Mouse (Mus musculus): ENCODE data around the gene Cnbd2. TPM values are rescaled to one million over a fixed set of nuclear protein-coding genes. Genes with fewer than 3 reads are reported as not detected.

Gene Cnbd2
- total RNA-seq (2021), result 1 to 10 TPM; 4.9 to 7.2 TPM

DNA sequence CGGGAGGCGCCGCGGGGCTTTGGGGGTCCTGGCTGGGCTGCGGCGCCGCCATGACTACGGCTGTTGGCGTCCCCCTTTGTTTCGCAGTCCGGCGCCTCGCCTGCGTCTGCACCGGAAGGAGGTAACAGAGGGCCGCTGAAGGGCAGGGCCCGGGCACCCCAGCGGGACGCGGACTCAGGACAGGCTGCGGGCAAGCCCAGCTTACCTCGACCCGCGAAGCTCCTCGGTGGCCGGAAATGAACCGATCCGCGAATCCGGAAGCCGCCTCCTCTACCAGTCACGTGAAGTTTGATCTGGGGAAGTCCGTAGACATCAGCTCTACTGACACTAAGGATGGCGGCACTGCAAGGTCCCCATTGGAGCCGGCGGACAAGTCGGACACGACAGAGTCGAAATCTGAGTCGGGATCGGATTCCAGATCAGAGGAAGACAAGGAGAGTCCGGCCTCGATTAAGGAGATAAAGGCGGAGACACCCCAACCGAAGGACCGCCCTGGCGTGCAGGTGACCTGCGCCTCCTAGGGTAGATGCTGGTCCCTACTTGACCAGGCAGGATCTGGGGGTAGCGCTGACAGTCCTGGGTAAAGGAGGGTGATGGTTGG lies at the start of gene Cnbd2, which contains the start of gene Scand1:
Gene Cnbd2 (plus strand): TSS at position 3 of the 601 bp plus-strand sequence.
Gene Scand1 (minus strand): TSS at position 408 of the 601 bp plus-strand sequence.
- intact Hi-C loops (cut with DNase I), result no loop called here

GRCm38 (mm10) chr2:156263204-156263893 lies 48.8 kb upstream of the Cnbd2 start:
- intact Hi-C loops (cut with DNase I), result no loop called here
- DNase-seq (ENCODE audit: low spot score in 2 of 2), result no peak

More for the DNA sequence above, at the start of gene Cnbd2, which contains the start of gene Scand1:
- peak; percentile 88 to 89 for DNase-seq (ENCODE audit: low spot score in 2 of 2)

DNA sequence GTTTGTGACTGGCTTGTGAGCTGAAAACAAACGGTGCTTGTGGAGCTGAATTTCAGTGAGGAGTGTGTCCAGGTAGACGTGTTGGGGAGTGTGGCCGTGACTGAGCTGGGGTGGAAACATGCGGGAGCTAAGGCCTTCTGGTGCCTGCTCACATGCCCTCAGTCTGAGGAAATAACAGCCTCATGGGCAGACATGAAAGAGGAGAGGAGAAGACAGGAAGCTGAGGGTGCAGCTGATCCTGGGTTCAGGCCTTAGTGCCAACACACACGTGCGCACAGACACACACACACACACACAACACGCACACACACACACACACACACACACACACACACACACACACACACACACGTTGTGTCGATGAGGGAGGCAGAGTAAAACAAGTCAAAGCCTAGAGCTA lies 44.5 kb upstream of the Cnbd2 start:
- DNase-seq (ENCODE audit: low spot score in 2 of 2), result no peak
- intact Hi-C loops (cut with DNase I), result no loop called here

GRCm38 (mm10) chr2:156272553-156272952 lies 39.5 kb upstream of the Cnbd2 start:
- no peak for DNase-seq (ENCODE audit: low spot score in 2 of 2)
- intact Hi-C loops (cut with DNase I), result no loop called here

DNA sequence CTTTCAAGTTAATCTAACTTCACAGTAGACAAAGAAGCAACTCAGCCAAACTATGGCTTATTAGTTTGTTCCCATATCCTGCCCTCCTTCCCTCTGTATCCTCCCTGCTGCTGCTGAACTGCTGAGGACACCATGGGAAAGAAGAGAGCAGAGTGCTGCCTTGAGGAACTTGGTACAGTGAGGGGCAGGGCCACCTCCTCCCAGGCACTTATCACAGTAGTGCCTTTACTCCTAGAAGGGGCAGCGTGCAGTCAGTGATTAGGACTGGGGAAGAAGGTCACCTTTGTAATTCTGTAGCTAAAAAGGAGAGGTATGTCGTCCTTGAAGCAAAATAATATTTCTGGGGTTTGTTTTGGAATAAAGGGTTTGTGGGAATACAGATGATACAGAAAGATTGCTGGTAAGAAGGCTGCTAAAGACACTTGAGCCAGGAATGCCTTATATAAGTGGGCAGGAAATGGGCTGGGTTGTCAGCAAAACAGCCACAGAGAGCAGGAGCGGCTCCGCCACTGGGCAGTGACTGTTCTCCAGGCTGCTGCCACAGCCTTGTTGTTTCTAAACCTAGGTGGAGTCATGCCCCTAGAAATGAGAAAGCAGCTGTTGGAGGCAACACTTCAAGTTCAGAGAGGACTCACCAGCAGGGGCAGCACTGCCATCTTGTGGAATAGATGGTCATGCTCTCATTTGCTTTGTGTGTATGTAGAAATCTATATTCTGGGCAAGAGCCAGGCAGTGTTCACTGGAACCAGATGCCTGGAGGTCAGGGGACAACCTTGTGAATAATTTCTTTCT lies 33.7 kb upstream of the Cnbd2 start:
- intact Hi-C loops (cut with DNase I), result loop anchor here (5.0 kb wide), 2 partner anchors 86 to 101 kb away; no protein-coding TSS in a partner anchor
- peak; percentile 71 to 78 for DNase-seq (ENCODE audit: low spot score in 2 of 2)

DNA sequence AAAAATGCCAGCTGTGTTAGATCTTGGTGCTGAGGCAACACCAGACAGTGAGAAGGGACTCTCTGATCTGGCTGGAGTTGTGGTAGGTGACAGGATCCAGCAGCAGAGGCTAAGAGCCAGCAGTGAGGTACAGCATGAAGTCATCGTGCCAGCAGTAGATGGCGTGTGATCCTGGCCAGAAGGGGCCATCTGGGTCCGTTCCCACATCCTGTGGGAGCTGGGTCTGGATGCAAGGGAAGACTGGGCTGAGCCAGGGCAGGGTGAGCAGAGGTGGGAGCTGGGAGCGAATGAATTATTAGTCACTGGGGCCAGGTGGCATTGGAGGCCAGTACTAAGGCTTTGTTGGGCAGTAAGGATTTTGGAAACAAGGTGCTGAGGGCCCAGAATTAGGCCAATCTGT lies 30.9 kb upstream of the Cnbd2 start:
- DNase-seq (ENCODE audit: low spot score in 2 of 2), result no peak
- intact Hi-C loops (cut with DNase I), result loop anchor here (10.0 kb wide), 1 partner anchor 306 kb away; no protein-coding TSS in a partner anchor

DNA sequence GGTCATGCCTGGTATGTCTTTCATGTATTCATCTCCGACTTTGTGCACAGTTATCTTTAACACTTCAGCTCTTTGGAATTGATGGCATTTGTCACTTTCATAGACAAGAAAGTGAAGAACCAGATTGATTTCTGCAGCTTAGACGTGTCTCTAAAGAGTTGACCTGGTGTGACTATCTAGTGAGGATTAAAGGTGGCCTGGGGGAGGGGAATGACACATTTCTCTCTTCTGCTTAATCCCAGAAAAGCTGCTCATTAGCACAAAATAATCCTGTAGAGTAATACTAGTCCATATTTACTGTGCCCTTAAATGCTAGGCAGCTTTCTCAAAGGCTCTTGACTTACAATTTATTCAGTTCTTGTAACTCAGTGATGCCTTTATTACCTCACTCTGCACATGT lies 26.9 kb upstream of the Cnbd2 start:
- intact Hi-C loops (cut with DNase I), result loop anchor here (10.0 kb wide), 1 partner anchor 310 kb away; no protein-coding TSS in a partner anchor
- no peak for DNase-seq (ENCODE audit: low spot score in 2 of 2)

DNA sequence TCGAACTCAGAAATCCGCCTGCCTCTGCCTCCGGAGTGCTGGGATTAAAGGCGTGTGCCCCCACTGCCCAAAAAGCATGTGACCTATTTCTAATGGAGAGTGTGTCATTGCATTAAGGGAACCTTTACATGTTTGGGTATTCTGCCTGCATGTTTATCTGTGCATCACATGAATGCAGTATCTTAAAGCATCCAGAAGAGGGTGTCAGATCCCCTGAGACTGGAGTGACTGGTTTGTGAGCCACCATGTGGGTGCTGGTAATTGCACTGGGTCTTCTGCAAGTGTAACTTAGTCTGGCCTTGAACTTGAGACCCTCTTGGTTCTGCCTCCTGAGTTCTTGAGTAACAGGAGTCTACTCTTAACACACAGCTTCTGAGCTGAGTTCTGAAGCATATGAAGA lies 25.4 kb upstream of the Cnbd2 start:
- no peak for DNase-seq (ENCODE audit: low spot score in 2 of 2)
- intact Hi-C loops (cut with DNase I), result loop anchor here (10.0 kb wide), 1 partner anchor 312 kb away; no protein-coding TSS in a partner anchor

DNA sequence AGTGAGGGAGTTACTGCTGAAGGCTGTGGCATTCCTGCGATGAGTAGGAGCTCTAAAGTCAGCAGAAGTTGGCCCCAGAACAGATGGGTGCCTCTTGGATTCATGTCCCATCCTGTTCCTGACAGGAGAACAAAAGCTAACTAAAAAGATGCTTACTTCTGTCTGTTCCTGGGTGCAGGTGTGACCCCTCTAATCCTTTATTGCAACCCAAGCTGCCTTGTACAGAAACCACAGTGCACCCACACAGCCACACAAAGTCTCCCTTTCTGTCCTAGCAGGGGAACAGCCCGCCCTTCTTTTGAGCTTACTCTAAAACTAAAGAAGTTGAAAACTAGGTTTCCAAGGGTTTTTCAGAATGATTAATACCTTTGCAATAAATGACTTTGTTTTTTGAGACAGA lies 23.9 kb upstream of the Cnbd2 start:
- DNase-seq (ENCODE audit: low spot score in 2 of 2), result no peak
- intact Hi-C loops (cut with DNase I), result loop anchor here (10.0 kb wide), 1 partner anchor 313 kb away; no protein-coding TSS in a partner anchor

DNA sequence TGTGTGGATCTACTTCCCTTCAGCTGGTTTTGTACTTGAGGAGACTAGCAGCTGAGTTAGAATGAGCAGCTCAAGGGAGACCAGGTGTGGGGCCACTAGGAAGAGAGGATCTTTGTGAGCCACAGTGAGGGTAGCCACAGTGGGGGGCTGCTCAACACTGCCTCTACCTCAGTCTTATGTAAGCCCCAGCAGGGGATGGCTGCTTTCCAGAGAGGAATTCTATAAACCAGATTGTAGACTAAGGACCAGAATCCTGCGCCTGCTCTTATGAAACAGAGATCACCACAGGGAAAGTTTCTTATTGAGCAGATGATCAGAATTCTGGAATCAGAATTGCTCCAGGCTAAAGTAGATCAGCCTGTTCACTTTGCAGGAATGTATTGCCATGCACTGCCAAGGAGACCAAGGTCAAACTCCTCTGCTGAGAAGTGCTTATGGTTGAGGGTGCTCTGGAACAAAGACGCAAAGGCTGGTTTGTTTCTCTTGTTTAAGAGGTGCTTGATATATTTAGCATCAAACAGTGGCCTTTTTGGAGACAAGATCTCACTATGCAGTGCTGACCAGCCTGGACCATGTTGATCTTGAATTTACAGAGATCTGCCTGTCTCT lies 22.4 kb upstream of the Cnbd2 start:
- intact Hi-C loops (cut with DNase I), result loop anchor here (10.0 kb wide), 1 partner anchor 315 kb away; no protein-coding TSS in a partner anchor

GRCm38 (mm10) chr2:156291998-156292397 lies 20.1 kb upstream of the Cnbd2 start:
- no peak for DNase-seq (ENCODE audit: low spot score in 2 of 2)
- intact Hi-C loops (cut with DNase I), result no loop called here

More for the DNA sequence above, 22.4 kb upstream of the Cnbd2 start:
- no peak for DNase-seq (ENCODE audit: low spot score in 2 of 2)

DNA sequence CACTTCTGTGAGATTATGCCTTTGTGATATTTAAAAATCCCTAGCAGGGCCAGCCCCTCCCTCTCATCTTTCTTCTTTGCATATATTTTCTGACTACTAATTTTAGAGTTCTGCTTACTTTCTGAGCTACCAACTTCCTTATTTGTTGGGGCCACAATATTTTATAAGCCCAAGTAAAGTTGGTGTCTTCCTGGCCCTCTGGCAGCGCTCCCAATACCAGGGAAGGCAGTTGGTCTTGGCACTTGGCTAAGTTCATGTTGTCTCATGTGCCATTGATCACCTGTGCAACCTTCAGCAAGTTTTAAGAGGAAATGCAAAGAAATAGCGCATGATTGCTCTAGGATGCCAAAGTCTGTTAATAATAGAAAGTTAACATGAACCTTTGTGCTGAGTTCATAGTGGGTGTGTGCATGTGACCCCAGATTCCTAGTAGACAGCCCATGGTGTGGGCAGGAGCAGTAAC lies 16.5 kb upstream of the Cnbd2 start:
- DNase-seq (ENCODE audit: low spot score in 2 of 2), result no peak
- intact Hi-C loops (cut with DNase I), result no loop called here

DNA sequence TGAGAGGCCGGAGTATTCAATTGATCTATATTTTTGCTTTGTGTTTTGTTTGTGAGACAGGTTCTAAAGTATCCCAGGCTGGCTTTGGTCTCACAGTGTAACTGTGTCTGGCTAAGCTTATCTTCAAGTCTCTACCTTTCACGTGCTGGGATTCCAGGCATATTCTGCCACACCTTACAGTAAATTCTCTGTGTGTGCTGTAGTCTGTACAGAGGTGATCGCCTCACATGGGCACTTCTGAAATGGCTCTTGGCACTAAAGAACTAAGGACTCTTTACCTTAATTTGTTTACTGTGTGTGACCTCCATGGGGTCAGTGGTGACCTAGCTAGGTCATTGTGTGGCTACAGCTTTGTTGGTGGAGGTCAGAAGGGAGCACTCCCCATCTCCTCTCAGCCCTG lies 15.9 kb upstream of the Cnbd2 start:
- intact Hi-C loops (cut with DNase I), result no loop called here
- no peak for DNase-seq (ENCODE audit: low spot score in 2 of 2)

- DNase-seq (ENCODE audit: low spot score in 2 of 2), result no peak
- intact Hi-C loops (cut with DNase I), result no loop called here
These were observed 14.4 kb upstream of the Cnbd2 start for GRCm38 (mm10) chr2:156297653-156298052.

- DNase-seq (ENCODE audit: low spot score in 2 of 2), result peak; percentile 34 to 38
- intact Hi-C loops (cut with DNase I), result no loop called here
These were observed 13.6 kb upstream of the Cnbd2 start for GRCm38 (mm10) chr2:156298458-156298857.

- no peak for DNase-seq (ENCODE audit: low spot score in 2 of 2)
- intact Hi-C loops (cut with DNase I), result no loop called here
These were observed 10.0 kb upstream of the Cnbd2 start for GRCm38 (mm10) chr2:156302063-156302462.

DNA sequence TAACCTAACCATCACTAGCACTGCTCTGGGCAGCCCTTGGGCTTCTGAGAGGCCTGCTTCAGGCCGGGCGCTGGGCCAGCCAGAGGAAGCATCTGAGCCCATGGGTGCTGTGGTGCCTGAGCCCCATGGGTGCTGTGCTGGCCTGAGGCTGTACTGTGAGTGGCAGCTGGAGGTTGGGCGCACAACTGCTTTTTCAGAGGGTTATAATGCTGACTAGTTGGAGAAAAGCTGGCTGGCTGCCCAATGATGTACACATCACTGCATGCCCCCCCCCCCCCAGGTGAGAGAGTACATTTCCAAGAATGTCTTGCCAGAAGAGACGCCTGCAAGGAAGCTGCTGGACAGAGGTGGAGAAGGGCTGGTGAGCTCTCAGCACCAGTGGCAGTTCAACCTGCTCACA lies 7.7 kb upstream of the Cnbd2 start:
- intact Hi-C loops (cut with DNase I), result no loop called here
- no peak for DNase-seq (ENCODE audit: low spot score in 2 of 2)

GRCm38 (mm10) chr2:156305818-156306217 lies 6.3 kb upstream of the Cnbd2 start:
- DNase-seq (ENCODE audit: low spot score in 2 of 2), result no peak
- intact Hi-C loops (cut with DNase I), result no loop called here

DNA sequence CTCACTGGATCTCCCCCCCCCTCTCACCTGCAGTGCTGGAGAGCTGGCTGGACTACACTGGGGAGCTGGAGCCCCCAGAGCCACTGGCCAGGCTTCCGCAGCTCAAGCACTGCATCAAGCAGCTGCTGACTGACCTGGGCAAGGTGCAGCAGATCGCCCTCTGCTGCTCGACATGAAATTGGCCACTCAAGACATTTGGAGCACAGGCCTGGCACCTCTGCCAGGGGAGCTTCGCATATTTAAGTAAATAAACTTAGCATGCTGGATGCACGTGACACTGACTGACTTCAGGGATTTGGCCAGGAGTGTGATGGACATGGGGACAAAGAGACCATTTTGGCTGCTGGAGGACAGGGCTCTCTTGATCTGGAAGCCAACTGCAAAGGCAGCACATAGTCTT lies 4.8 kb upstream of the Cnbd2 start:
- intact Hi-C loops (cut with DNase I), result no loop called here
- no peak for DNase-seq (ENCODE audit: low spot score in 2 of 2)

DNA sequence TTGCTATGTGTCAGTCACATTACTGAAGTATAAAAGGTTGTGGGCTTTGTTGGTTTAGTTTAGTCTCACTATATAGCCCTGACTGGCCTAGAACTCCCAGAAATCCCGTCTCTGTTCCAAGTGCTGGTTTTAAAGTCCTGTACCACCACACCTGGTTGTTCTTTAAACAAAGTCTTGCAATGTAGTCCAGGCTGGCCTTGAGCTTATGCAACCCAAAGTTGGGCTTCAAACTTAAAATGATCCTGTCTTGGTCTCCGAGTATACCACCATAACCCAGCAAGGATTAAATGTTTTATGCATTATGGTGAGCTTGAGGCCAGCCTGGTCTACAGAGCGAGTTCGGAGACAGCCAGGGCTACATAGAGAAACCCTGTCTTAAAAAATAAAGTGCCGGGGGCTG lies 2.2 kb upstream of the Cnbd2 start:
- DNase-seq (ENCODE audit: low spot score in 2 of 2), result no peak
- intact Hi-C loops (cut with DNase I), result no loop called here
